Mouse (Mus musculus) bone marrow macrophage, adult 2 months (primary cell): Measurements from ENCODE around the gene Dand5.

Experiments used
- CTCF ChIP-seq: IDR thresholded peaks from 2 replicates; pipeline ENCODE4 v1.5.1; 2012; ENCODE audit warnings: low read depth, mild to moderate bottlenecking, low read length, moderate library complexity
- POLR2A ChIP-seq: IDR thresholded peaks from 2 replicates; pipeline ENCODE4 v1.6.1; 2012; ENCODE audit warnings: mild to moderate bottlenecking, low read depth, low read length, borderline replicate concordance

DNA sequence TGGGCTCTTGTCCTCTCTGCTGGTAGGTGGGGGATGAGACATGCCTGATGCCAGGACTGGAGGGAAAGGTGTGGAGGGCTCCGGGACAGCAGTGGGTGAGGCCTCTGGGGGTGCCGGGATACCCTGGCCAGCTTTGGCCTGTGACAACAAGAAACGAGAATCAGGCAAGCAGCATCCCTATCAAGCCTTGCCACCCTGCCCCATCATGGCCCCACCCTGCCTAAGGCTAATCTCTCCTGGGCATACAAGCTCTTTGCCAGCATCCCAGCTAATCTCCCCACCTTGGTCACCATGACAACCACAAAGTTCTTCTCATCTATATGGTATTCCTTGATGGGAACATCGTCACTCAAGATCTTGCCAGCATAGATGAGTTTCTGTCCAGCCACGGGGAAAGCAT, 15.9 kb upstream of the Dand5 start:
- no peak for TF ChIP-seq CTCF
- no peak for TF ChIP-seq POLR2A
